Mouse (Mus musculus) forebrain, postnatal 0 days (tissue): ENCODE measurements around the gene Sec31b. TPM values are rescaled to one million over a fixed set of nuclear protein-coding genes. Genes with fewer than 3 reads are reported as not detected.

Source experiments
- ATAC-seq: fragments of 200-750 bp; cut with Nextera tagmentation; 2 replicates; pipeline ENCODE4 v1.8.0; 2017; ENCODE audit warnings: mild to moderate bottlenecking, moderate library complexity
- DNase-seq: peaks from one replicate; pipeline ENCODE4 v3.0.0-alpha.2; 2015
- H3K27ac ChIP-seq: fragments of 300-500 bp; sonication (generic); 2 replicates; pipeline ENCODE4 v1.5.1; 2014; ENCODE audit warnings: low read depth, mild to moderate bottlenecking, antibody characterized with exemption, low read length, moderate library complexity, mixed read lengths
- H3K27me3 ChIP-seq: fragments of 300-500 bp; sonication (generic); 2 replicates; pipeline ENCODE4 v1.6.1; 2014; ENCODE audit warnings: mild to moderate bottlenecking, low read length, mixed read lengths; ENCODE audit not compliant: insufficient read depth
- H3K36me3 ChIP-seq: fragments of 300-500 bp; sonication (generic); 2 replicates; pipeline ENCODE4 v1.6.1; 2014; ENCODE audit warnings: mild to moderate bottlenecking, moderate library complexity; ENCODE audit not compliant: insufficient read depth
- H3K4me1 ChIP-seq: fragments of 300-500 bp; sonication (generic); 2 replicates; pipeline ENCODE4 v1.6.1; 2014; ENCODE audit warnings: antibody characterized with exemption; ENCODE audit not compliant: insufficient read depth
- H3K4me2 ChIP-seq: fragments of 300-500 bp; sonication (generic); 2 replicates; pipeline ENCODE4 v1.6.1; 2014; ENCODE audit warnings: low read depth, mild to moderate bottlenecking, moderate library complexity
- H3K4me3 ChIP-seq: fragments of 300-500 bp; sonication (generic); 2 replicates; pipeline ENCODE4 v1.5.1; 2014; ENCODE audit warnings: low read depth, low read length, mixed read lengths
- H3K9ac ChIP-seq: fragments of 300-500 bp; sonication (generic); 2 replicates; pipeline ENCODE4 v1.6.1; 2014; ENCODE audit warnings: mild to moderate bottlenecking
- H3K9me3 ChIP-seq: fragments of 300-500 bp; sonication (generic); 2 replicates; pipeline ENCODE4 v1.6.1; 2016; ENCODE audit warnings: low read length
- CTCF ChIP-seq: sonication (generic); IDR thresholded peaks from 2 replicates; pipeline ENCODE4 v1.5.1; 2016; ENCODE audit warnings: antibody characterized with exemption, control low read depth, low read depth
- WGBS: fragments of 180-500 bp; shearing (Covaris S2); extraction: QIAGEN DNeasy Blood & Tissue Kit; methylation state at CpG from one replicate; pipeline ENCODE4 v1.1.7; 2014; 5-methylcytosine and 5-hydroxymethylcytosine counted together
- polyA plus RNA-seq: library from polyadenylated mRNA; unstranded; fragments of >200 nt; fragmentation: Nextera tagmentation; extraction: Ambion mirVana; gene quantifications from 2 replicates; pipeline ENCODE4 v1.2.1, GENCODE M21; 2015
- total RNA-seq: library from RNA; depleted of rRNA; stranded (reverse); fragments of >200 nt; gene quantifications from 2 replicates; pipeline ENCODE4 v1.2.3, GENCODE M21; 2014

The Sec31b gene
- total and polyA plus RNA-seq, 2 experiments from 2014 or later = 0.15 to 0.48 TPM

GRCm38 (mm10) chr19:44537416-44537815 is 8.2 kb downstream of the Sec31b start:
- no peak for DNase-seq
- TF ChIP-seq CTCF = no peak
- no peak overlapping the region for H3K4me3 ChIP-seq
- no peak overlapping the region for H3K4me2 ChIP-seq
- no peaks in the 10 kb centered on the region for H3K4me1 ChIP-seq
- no peak overlapping the region for H3K27ac ChIP-seq
- no peaks in the 10 kb centered on the region for H3K27me3 ChIP-seq
- no peak for ATAC-seq
- H3K9ac ChIP-seq = no peak overlapping the region
- H3K36me3 ChIP-seq = no peaks in the 10 kb centered on the region
- no peaks in the 10 kb centered on the region for H3K9me3 ChIP-seq
- 84% methylated on average over 8 of the region's 8 CpGs for WGBS

- H3K9ac ChIP-seq = no peak overlapping the region
- no peak overlapping the region for H3K4me2 ChIP-seq
- H3K4me3 ChIP-seq = no peak overlapping the region
- H3K27me3 ChIP-seq = no peaks in the 10 kb centered on the region
- DNase-seq = no peak
- peak; percentile 63 for TF ChIP-seq CTCF
- H3K36me3 ChIP-seq = no peaks in the 10 kb centered on the region
- H3K4me1 ChIP-seq = no peaks in the 10 kb centered on the region
- no peak for ATAC-seq
- H3K9me3 ChIP-seq = no peaks in the 10 kb centered on the region
- WGBS = 26% methylated on average over 3 of the region's 3 CpGs
- H3K27ac ChIP-seq = no peak overlapping the region
Observed at GRCm38 (mm10) chr19:44535376-44535775, 10.3 kb downstream of the Sec31b start.

- 76% methylated on average over 6 of the region's 6 CpGs for WGBS
- no peaks in the 10 kb centered on the region for H3K4me1 ChIP-seq
- H3K4me2 ChIP-seq = no peak overlapping the region
- TF ChIP-seq CTCF = no peak
- ATAC-seq = no peak
- no peak overlapping the region for H3K4me3 ChIP-seq
- no peaks in the 10 kb centered on the region for H3K9me3 ChIP-seq
- H3K36me3 ChIP-seq = no peaks in the 10 kb centered on the region
- H3K9ac ChIP-seq = no peak overlapping the region
- DNase-seq = no peak
- no peak overlapping the region for H3K27ac ChIP-seq
- H3K27me3 ChIP-seq = no peaks in the 10 kb centered on the region
Observed at GRCm38 (mm10) chr19:44530018-44530417, 15.6 kb downstream of the Sec31b start.

GRCm38 (mm10) chr19:44525551-44526205 is 20.0 kb downstream of the Sec31b start:
- Histone ChIP-seq H3K4me2 (no peak overlapping the region), H3K36me3 (no peaks in the 10 kb centered on the region), H3K4me1 (no peaks in the 10 kb centered on the region), H3K27me3 (no peaks in the 10 kb centered on the region), H3K27ac (no peak overlapping the region), H3K9me3 (no peaks in the 10 kb centered on the region), H3K9ac (no peak overlapping the region), H3K4me3 (no peak overlapping the region)
- ATAC-seq = no peak
- DNase-seq = no peak
- 82% methylated on average over 9 of the region's 9 CpGs for WGBS
- no peak for TF ChIP-seq CTCF

GRCm38 (mm10) chr19:44519152-44519551 is 26.5 kb downstream of the Sec31b start:
- Histone ChIP-seq H3K9me3 (no peaks in the 10 kb centered on the region), H3K36me3 (no peaks in the 10 kb centered on the region), H3K27me3 (peaks cover 58% of the 10 kb centered on the region), H3K4me1 (no peaks in the 10 kb centered on the region), H3K4me3 (no peak overlapping the region), H3K4me2 (no peak overlapping the region), H3K9ac (no peak overlapping the region), H3K27ac (no peak overlapping the region)
- DNase-seq (no peak), ATAC-seq (no peak)
- TF ChIP-seq CTCF = no peak
- 30% methylated on average over 7 of the region's 7 CpGs for WGBS

- 42% methylated on average over 12 of the region's 12 CpGs for WGBS
- H3K9me3 ChIP-seq = no peaks in the 10 kb centered on the region
- peaks cover 68% of the 10 kb centered on the region for H3K27me3 ChIP-seq
- no peak overlapping the region for H3K27ac ChIP-seq
- TF ChIP-seq CTCF = peak; percentile 22; the same call in 1 of the 2 replicates
- no peak for DNase-seq
- no peak overlapping the region for H3K4me2 ChIP-seq
- ATAC-seq = no peak
- H3K4me1 ChIP-seq = no peaks in the 10 kb centered on the region
- H3K9ac ChIP-seq = no peak overlapping the region
- no peak overlapping the region for H3K4me3 ChIP-seq
- H3K36me3 ChIP-seq = no peaks in the 10 kb centered on the region
Observed at GRCm38 (mm10) chr19:44517996-44518768, 27.5 kb downstream of the Sec31b start.

GRCm38 (mm10) chr19:44515769-44516168 is 29.9 kb downstream of the Sec31b start:
- Histone ChIP-seq H3K9me3 (no peaks in the 10 kb centered on the region), H3K27ac (no peak overlapping the region), H3K4me3 (no peak overlapping the region), H3K4me1 (peaks cover 8% of the 10 kb centered on the region; the same call in 1 of the 2 replicates), H3K4me2 (no peak overlapping the region), H3K36me3 (no peaks in the 10 kb centered on the region), H3K9ac (no peak overlapping the region), H3K27me3 (peaks cover 91% of the 10 kb centered on the region)
- ATAC-seq (no peak), DNase-seq (no peak)
- no peak for TF ChIP-seq CTCF
- WGBS = 27% methylated on average over 6 of the region's 6 CpGs
